Mouse (Mus musculus): ENCODE data around the gene Add2. TPM values are rescaled to one million over a fixed set of nuclear protein-coding genes. Genes with fewer than 3 reads are reported as not detected.
"Not testable (repeated sequence)": the region's sequence is repeated elsewhere in the genome, so short reads cannot be mapped to it uniquely, and the experiment has no call there.

Add2 gene
- polyA plus RNA-seq (2014; fragmentation: Nextera tagmentation; extraction: Ambion mirVana), result 66.5 and 73.2 TPM in 2 replicates

DNA sequence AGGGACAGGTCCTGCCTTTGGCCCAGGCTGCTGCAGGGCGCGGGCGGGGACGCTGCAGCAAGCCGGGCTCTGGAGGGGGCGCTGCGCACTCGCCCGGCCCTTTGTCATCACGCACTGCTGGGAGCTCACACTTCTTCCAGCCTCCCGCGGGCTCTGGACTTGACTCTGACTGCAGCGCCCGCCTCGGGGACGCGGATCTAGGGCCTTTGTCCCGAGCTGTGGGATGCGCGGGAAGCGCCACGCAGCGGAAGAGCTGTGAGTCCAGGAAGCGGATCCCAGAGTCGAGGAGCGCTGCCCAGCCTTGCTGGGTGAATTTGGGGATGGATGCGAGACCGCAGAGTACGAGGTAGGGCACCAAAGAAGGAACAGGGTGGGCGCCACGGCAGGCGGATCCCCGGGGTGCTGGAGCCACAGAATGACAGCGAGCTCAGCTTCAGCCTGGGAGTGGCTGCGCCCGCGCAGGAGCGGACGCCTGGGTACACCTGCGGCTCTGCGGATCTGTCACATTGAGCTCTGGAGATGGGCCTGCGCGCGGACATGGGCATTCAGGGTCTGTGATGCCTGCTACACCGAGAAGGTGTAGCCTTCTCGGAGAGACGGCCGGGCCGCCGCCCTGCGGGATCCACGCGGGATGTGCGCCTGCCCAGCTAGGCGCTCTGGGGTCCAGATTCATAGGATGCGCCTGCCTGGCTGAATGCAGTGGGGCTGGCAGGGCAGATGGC, at the start of gene Add2:
TSS of gene Add2 (plus strand) at position 81 of the 722 bp plus-strand sequence.
- Histone ChIP-seq H3K27ac (ENCODE audit: low read depth, low read length) (no peak within 1 kb of the TSS), H3K27me3 (replicated peaks; ENCODE audit: control insufficient read depth, insufficient read depth, low read length) (peaks cover 49% of the 10 kb centered on the region), H3K9me3 (ENCODE audit: control insufficient read depth, low read length) (no peaks in the 10 kb centered on the region), H3K4me3 (ENCODE audit: low read depth, low read length) (peak within 1 kb of the TSS; percentile 48), H3K4me2 (peak within 1 kb of the TSS; percentile 77), H3K4me1 (replicated peaks; ENCODE audit: control insufficient read depth, insufficient read depth, low read length) (peaks cover 3% of the 10 kb centered on the region; the same call in 1 of the 2 replicates), H3K36me3 (ENCODE audit: control insufficient read depth, insufficient read depth, low read length) (no peaks in the 10 kb centered on the region), H3K9ac (ENCODE audit: low read depth, low read length) (peak within 1 kb of the TSS; percentile 42)
- no peak for ATAC-seq (replicated peaks; ENCODE audit: low FRiP score)
- WGBS, result 3% methylated on average over 55 of the region's 56 CpGs
- peak; percentile 48 for DNase-seq (ENCODE audit: low spot score)

DNA sequence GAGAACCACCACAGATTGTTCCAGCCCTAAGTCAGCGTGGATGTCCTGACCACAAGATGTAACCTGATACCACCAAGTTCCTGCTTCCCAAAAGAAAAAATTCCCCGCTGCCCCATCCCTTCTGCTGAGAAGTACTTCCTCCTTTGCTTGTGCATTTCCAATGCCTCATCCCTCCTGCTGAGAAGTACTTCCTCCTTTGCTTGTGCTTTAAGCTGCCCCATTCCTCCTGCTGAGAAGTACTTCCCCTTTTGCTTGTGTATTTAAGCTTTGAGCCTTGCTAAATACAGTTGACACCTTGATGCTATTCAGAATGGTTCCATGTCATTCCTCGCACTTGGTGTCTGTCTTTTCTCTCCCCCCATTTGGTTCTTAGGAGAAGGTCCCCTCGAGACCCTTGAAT, 49.7 kb upstream of the Add2 start:
- H3K27ac ChIP-seq (ENCODE audit: low read depth, low read length); H3K9ac ChIP-seq (ENCODE audit: low read depth, low read length); H3K4me3 ChIP-seq (ENCODE audit: low read depth, low read length); H3K36me3 ChIP-seq (ENCODE audit: control insufficient read depth, insufficient read depth, low read length); DNase-seq (ENCODE audit: low spot score); H3K4me1 ChIP-seq (replicated peaks; ENCODE audit: control insufficient read depth, insufficient read depth, low read length); H3K27me3 ChIP-seq (replicated peaks; ENCODE audit: control insufficient read depth, insufficient read depth, low read length); H3K9me3 ChIP-seq (ENCODE audit: control insufficient read depth, low read length); ATAC-seq (replicated peaks; ENCODE audit: low FRiP score); H3K4me2 ChIP-seq: not testable (repeated sequence)
- WGBS, result 72% methylated on average over 4 of the region's 4 CpGs

DNA sequence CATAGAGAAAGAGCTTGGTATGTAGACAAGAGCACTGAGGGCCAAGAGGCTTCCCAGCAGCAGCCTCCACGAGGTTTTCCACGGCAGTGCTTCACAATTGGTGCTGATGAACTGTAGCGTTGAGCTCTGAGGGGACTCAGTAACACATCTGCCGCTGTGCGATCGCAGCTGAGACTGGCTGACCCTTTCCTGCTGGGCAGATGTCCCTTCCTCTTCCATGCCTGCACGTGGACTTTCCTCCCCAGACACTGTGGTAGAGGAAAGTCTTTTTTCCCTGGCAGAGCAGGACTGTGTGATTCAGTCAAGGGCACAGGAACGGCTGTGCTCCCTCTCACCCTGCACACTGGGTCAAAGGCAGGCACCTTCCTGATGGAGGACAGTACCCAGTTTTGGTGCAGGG, 44.1 kb upstream of the Add2 start:
- Histone ChIP-seq H3K9me3 (ENCODE audit: control insufficient read depth, low read length) (no peaks in the 10 kb centered on the region), H3K4me3 (ENCODE audit: low read depth, low read length) (no peak overlapping the region), H3K27ac (ENCODE audit: low read depth, low read length) (no peak overlapping the region), H3K4me2 (no peak overlapping the region), H3K27me3 (replicated peaks; ENCODE audit: control insufficient read depth, insufficient read depth, low read length) (no peaks in the 10 kb centered on the region), H3K9ac (ENCODE audit: low read depth, low read length) (no peak overlapping the region), H3K4me1 (replicated peaks; ENCODE audit: control insufficient read depth, insufficient read depth, low read length) (no peaks in the 10 kb centered on the region), H3K36me3 (ENCODE audit: control insufficient read depth, insufficient read depth, low read length) (no peaks in the 10 kb centered on the region)
- no peak for DNase-seq (ENCODE audit: low spot score)
- no peak for ATAC-seq (replicated peaks; ENCODE audit: low FRiP score)
- 81% methylated on average over 8 of the region's 8 CpGs for WGBS

DNA sequence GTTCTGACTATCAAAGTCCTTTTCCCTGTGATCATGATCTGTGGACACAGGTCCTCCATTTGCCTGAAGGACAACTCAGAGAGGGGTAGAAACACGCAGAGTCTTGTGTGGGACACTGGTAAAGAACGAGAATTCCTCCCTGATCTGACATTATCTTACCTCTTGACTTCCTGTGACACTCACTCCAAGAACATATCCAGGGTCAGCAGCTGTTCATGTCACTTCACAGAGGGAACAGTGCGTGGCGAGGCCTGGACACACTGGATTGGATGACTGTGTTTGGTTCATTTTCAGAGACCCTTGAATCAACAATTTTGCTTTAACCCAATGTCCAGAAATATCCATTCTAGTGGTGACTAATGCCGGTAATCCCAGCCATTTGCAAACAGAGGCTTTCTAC, 38.9 kb upstream of the Add2 start:
- WGBS, result 59% methylated on average over 5 of the region's 5 CpGs
- H3K4me3 ChIP-seq (ENCODE audit: low read depth, low read length); H3K9me3 ChIP-seq (ENCODE audit: control insufficient read depth, low read length); ATAC-seq (replicated peaks; ENCODE audit: low FRiP score); H3K9ac ChIP-seq (ENCODE audit: low read depth, low read length); H3K4me2 ChIP-seq; DNase-seq (ENCODE audit: low spot score); H3K27ac ChIP-seq (ENCODE audit: low read depth, low read length); H3K4me1 ChIP-seq (replicated peaks; ENCODE audit: control insufficient read depth, insufficient read depth, low read length); H3K27me3 ChIP-seq (replicated peaks; ENCODE audit: control insufficient read depth, insufficient read depth, low read length); H3K36me3 ChIP-seq (ENCODE audit: control insufficient read depth, insufficient read depth, low read length): not testable (repeated sequence)

DNA sequence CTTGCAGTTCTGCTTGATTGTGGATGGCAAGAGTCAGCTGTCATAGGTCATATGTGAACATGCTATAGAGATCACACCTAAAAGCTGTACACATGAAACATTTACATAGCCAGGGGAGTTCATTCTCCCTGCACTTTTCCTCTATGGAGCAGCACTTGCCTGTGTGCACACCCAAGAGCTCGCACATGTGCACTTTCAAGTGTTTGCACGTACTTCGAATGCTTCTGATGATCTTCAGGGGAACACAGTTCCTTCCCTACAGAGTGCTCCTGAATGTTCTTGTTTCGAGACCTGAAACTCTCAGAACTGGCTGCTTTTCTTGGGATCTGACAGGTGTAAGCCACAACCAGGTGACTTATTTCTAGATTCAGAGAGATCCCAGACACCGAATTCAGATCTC, 37.7 kb upstream of the Add2 start:
- ATAC-seq (replicated peaks; ENCODE audit: low FRiP score); H3K4me3 ChIP-seq (ENCODE audit: low read depth, low read length); H3K4me1 ChIP-seq (replicated peaks; ENCODE audit: control insufficient read depth, insufficient read depth, low read length); H3K27ac ChIP-seq (ENCODE audit: low read depth, low read length); H3K27me3 ChIP-seq (replicated peaks; ENCODE audit: control insufficient read depth, insufficient read depth, low read length); H3K36me3 ChIP-seq (ENCODE audit: control insufficient read depth, insufficient read depth, low read length); H3K4me2 ChIP-seq; H3K9me3 ChIP-seq (ENCODE audit: control insufficient read depth, low read length); H3K9ac ChIP-seq (ENCODE audit: low read depth, low read length); DNase-seq (ENCODE audit: low spot score): not testable (repeated sequence)
- WGBS, result 79% methylated on average over 5 of the region's 5 CpGs

DNA sequence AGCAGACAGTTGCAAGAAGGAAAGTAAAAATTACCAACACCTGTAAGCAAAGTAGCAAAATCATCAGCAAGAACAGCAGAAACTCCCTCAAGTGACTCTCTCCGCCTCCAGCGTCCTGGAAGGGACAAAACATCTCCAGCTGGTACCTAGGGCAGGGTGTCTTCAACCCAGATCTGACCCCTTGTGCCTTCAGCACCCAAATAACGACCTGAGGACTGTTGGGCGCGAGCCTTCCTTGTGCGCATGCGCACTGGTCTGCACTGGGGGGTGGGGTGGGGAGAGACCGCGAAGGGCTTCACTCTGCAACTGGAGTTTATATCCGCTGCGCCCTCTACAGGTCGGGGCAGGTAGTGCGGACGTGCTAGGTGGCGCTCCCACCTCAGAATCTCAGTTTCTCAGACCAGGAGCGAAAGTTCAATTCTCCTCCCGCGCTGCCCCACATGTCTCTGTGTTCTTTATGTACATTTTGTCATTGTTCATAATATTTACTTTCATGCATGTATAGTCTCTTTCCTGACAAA, 25.0 kb upstream of the Add2 start:
- 69% methylated on average over 18 of the region's 18 CpGs for WGBS
- DNase-seq (ENCODE audit: low spot score) (no peak), ATAC-seq (replicated peaks; ENCODE audit: low FRiP score) (no peak)
- H3K4me2 ChIP-seq, result no peak overlapping the region
- no peak overlapping the region for H3K4me3 ChIP-seq (ENCODE audit: low read depth, low read length)
- no peaks in the 10 kb centered on the region for H3K4me1 ChIP-seq (replicated peaks; ENCODE audit: control insufficient read depth, insufficient read depth, low read length)
- no peaks in the 10 kb centered on the region for H3K36me3 ChIP-seq (ENCODE audit: control insufficient read depth, insufficient read depth, low read length)
- no peak overlapping the region for H3K27ac ChIP-seq (ENCODE audit: low read depth, low read length)
- no peaks in the 10 kb centered on the region for H3K27me3 ChIP-seq (replicated peaks; ENCODE audit: control insufficient read depth, insufficient read depth, low read length)
- no peaks in the 10 kb centered on the region for H3K9me3 ChIP-seq (ENCODE audit: control insufficient read depth, low read length)
- no peak overlapping the region for H3K9ac ChIP-seq (ENCODE audit: low read depth, low read length)

DNA sequence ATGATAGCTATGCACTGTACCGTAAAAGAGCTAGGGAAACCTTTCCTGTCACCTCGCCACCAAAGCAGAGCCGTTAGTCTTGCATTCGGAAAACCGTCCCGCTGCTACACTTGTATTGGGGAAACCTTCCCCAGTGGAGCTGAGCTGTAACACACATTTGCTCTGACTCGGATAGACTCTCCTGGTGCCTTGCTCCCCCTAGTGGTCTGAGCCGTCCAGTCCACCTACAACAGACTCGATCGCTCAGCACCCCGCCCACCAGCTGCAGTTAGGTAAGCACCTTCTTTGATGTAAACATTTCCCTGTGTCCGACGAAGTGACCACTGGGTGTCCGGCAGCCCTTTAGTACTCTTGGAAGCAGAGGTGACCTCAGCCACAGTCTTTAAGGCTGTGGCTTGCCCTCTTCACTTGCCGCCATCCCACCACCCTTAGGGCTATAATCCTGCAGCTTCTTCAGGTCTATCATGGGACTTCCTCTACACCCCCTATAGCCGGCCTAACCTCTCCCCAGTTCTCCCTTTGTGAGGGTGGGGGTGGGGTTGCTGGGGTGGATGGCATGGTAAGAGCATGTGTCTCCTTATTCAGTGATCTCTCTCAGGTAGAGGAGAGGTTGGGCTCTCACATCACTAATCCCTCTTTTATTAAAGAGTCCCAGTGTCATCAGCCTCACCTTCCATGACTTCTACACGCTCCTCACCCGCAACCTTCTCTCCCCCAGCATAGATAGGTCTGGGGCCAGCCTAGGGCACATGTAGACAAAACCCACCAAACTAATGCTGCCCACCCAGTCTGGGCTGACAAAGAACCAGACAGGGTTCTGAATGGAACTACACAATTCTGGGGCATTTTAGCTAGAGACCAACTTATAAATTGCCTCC, 24.0 kb upstream of the Add2 start:
- Histone ChIP-seq H3K9me3 (ENCODE audit: control insufficient read depth, low read length) (no peaks in the 10 kb centered on the region), H3K9ac (ENCODE audit: low read depth, low read length) (no peak overlapping the region), H3K4me3 (ENCODE audit: low read depth, low read length) (no peak overlapping the region), H3K4me2 (peak overlapping the region; percentile 55), H3K36me3 (ENCODE audit: control insufficient read depth, insufficient read depth, low read length) (no peaks in the 10 kb centered on the region), H3K4me1 (replicated peaks; ENCODE audit: control insufficient read depth, insufficient read depth, low read length) (no peaks in the 10 kb centered on the region), H3K27me3 (replicated peaks; ENCODE audit: control insufficient read depth, insufficient read depth, low read length) (no peaks in the 10 kb centered on the region), H3K27ac (ENCODE audit: low read depth, low read length) (no peak overlapping the region)
- peak; percentile 81 for DNase-seq (ENCODE audit: low spot score)
- ATAC-seq (replicated peaks; ENCODE audit: low FRiP score), result peak; percentile 80
- 11% methylated on average over 18 of the region's 18 CpGs for WGBS

DNA sequence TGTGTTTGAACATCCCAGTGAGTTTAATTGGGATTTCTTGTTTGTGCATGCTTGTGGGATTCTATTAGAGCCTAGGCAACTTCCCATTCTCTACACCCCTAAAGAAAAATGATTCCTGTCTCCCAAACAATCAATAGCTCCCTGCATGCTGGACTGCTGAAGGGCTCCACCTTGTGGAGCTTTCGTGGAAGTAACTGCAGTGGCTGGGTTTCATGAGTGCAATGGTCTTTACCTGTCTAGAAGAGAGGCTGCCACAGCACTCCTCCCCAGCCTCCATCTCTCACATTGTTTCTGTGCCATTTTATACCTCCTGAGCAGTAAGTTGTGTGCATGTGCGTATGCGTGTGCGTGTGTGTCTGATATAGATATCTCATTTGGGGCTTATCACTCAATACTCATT, 18.5 kb upstream of the Add2 start:
- no peak overlapping the region for H3K4me3 ChIP-seq (ENCODE audit: low read depth, low read length)
- H3K36me3 ChIP-seq (ENCODE audit: control insufficient read depth, insufficient read depth, low read length), result no peaks in the 10 kb centered on the region
- no peak overlapping the region for H3K4me2 ChIP-seq
- no peaks in the 10 kb centered on the region for H3K9me3 ChIP-seq (ENCODE audit: control insufficient read depth, low read length)
- WGBS, result 28% methylated on average over 4 of the region's 4 CpGs
- DNase-seq (ENCODE audit: low spot score) (no peak), ATAC-seq (replicated peaks; ENCODE audit: low FRiP score) (no peak)
- no peak overlapping the region for H3K9ac ChIP-seq (ENCODE audit: low read depth, low read length)
- H3K27me3 ChIP-seq (replicated peaks; ENCODE audit: control insufficient read depth, insufficient read depth, low read length), result no peaks in the 10 kb centered on the region
- no peaks in the 10 kb centered on the region for H3K4me1 ChIP-seq (replicated peaks; ENCODE audit: control insufficient read depth, insufficient read depth, low read length)
- H3K27ac ChIP-seq (ENCODE audit: low read depth, low read length), result no peak overlapping the region

All from liver, embryonic 11.5 days (tissue).